Mouse (Mus musculus) embryonic fibroblast, embryonic 13.5 days (primary cell): ENCODE results near the gene Ccne1.

Source experiments
- CTCF ChIP-seq: IDR thresholded peaks from 2 replicates; pipeline ENCODE4 v1.5.1; 2011; ENCODE audit warnings: mild to moderate bottlenecking, control low read depth, low read length, moderate library complexity, borderline replicate concordance; ENCODE audit not compliant: insufficient read depth
- POLR2A ChIP-seq: IDR thresholded peaks from 2 replicates; pipeline ENCODE4 v1.6.1; 2011; ENCODE audit warnings: low read depth, mild to moderate bottlenecking, control low read depth, low read length, moderate library complexity

GRCm38 (mm10) chr7:38088456-38088855 is 18.9 kb downstream of the Ccne1 start:
- TF ChIP-seq POLR2A (no peak), CTCF (no peak)
